Mouse (Mus musculus): Measurements from ENCODE around the gene Csf2rb2.
"Not testable (repeated sequence)": the region's sequence is repeated elsewhere in the genome, so short reads cannot be mapped to it uniquely, and the experiment has no call there.

Gene Csf2rb2

GRCm38 (mm10) chr15:78318338-78319171 lies 13.0 kb upstream of the Csf2rb2 start:
- not testable (repeated sequence) for DNase-seq (ENCODE audit: extremely low spot score)

GRCm38 (mm10) chr15:78313659-78314058 lies 8.1 kb upstream of the Csf2rb2 start:
- not testable (repeated sequence) for DNase-seq (ENCODE audit: extremely low spot score)

- not testable (repeated sequence) for DNase-seq (ENCODE audit: extremely low spot score)
These were observed 7.1 kb upstream of the Csf2rb2 start for GRCm38 (mm10) chr15:78312421-78313233.

- DNase-seq (ENCODE audit: extremely low spot score) = no peak
These were observed 5.5 kb upstream of the Csf2rb2 start for GRCm38 (mm10) chr15:78310971-78311370.

GRCm38 (mm10) chr15:78309865-78310264 lies 4.3 kb upstream of the Csf2rb2 start:
- no peak for DNase-seq (ENCODE audit: extremely low spot score)

GRCm38 (mm10) chr15:78303665-78304233 lies 1.8 kb downstream of the Csf2rb2 start:
- no peak for DNase-seq (ENCODE audit: extremely low spot score)

GRCm38 (mm10) chr15:78302718-78303117 lies 2.8 kb downstream of the Csf2rb2 start:
- DNase-seq (ENCODE audit: extremely low spot score) = no peak

- no peak for DNase-seq (ENCODE audit: extremely low spot score)
These were observed 4.7 kb downstream of the Csf2rb2 start for GRCm38 (mm10) chr15:78300773-78301172.

GRCm38 (mm10) chr15:78299641-78300040 lies 5.9 kb downstream of the Csf2rb2 start:
- DNase-seq (ENCODE audit: extremely low spot score) = no peak

- DNase-seq (ENCODE audit: extremely low spot score) = no peak
These were observed 7.0 kb downstream of the Csf2rb2 start for GRCm38 (mm10) chr15:78298558-78298957.

GRCm38 (mm10) chr15:78293716-78294115 lies 11.8 kb downstream of the Csf2rb2 start:
- DNase-seq (ENCODE audit: extremely low spot score) = no peak

GRCm38 (mm10) chr15:78293228-78293627 lies 12.3 kb downstream of the Csf2rb2 start:
- not testable (repeated sequence) for DNase-seq (ENCODE audit: extremely low spot score)

- not testable (repeated sequence) for DNase-seq (ENCODE audit: extremely low spot score)
These were observed 15.7 kb downstream of the Csf2rb2 start for GRCm38 (mm10) chr15:78289775-78290174.

- no peak for DNase-seq (ENCODE audit: extremely low spot score)
These were observed 17.6 kb downstream of the Csf2rb2 start for GRCm38 (mm10) chr15:78287941-78288340.

GRCm38 (mm10) chr15:78278308-78278707 lies 27.2 kb downstream of the Csf2rb2 start:
- no peak for DNase-seq (ENCODE audit: extremely low spot score)

GRCm38 (mm10) chr15:78271208-78271607 lies 34.3 kb downstream of the Csf2rb2 start:
- DNase-seq (ENCODE audit: extremely low spot score) = no peak

GRCm38 (mm10) chr15:78267865-78268264 lies 37.7 kb downstream of the Csf2rb2 start:
- DNase-seq (ENCODE audit: extremely low spot score) = no peak

GRCm38 (mm10) chr15:78267441-78267840 lies 38.1 kb downstream of the Csf2rb2 start:
- DNase-seq (ENCODE audit: extremely low spot score) = no peak

GRCm38 (mm10) chr15:78263286-78263685 lies 42.2 kb downstream of the Csf2rb2 start:
- DNase-seq (ENCODE audit: extremely low spot score) = no peak

- no peak for DNase-seq (ENCODE audit: extremely low spot score)
These were observed 44.7 kb downstream of the Csf2rb2 start for GRCm38 (mm10) chr15:78260668-78261333.

GRCm38 (mm10) chr15:78258246-78258865 lies 47.2 kb downstream of the Csf2rb2 start:
- no peak for DNase-seq (ENCODE audit: extremely low spot score)
